Mouse (Mus musculus) adrenal gland, postnatal 4 days (tissue): ENCODE measurements around the gene Nusap1. TPM values are rescaled to one million over a fixed set of nuclear protein-coding genes. Genes with fewer than 3 reads are reported as not detected.
"Not testable (repeated sequence)": the region's sequence is repeated elsewhere in the genome, so short reads cannot be mapped to it uniquely, and the experiment has no call there.

Experiments used
- DNase-seq, 2 experiments: peaks; one replicate each; pipeline ENCODE4 v3.0.0; 2021 to 2022; ENCODE audit warnings: low spot score in 2 of 2, mixed read lengths in 2 of 2
- long read RNA-seq, 2 experiments: library from polyadenylated mRNA; stranded (forward); transcript quantifications; one replicate each; pipeline ENCODE4 v2.0.0; 2021
- total RNA-seq, 2 experiments: library from RNA; stranded (reverse); gene quantifications; 2 replicates each; pipeline ENCODE4 v1.2.3; 2021

Nusap1 gene
- 10 to 100 TPM; 20.1 to 21.8 TPM for total RNA-seq
- long read RNA-seq, experiment 1, transcript Nusap1-202 (11 exons, 2,960 nt): major isoform, 18 of 22 reads
- long read RNA-seq, experiment 1, partial matches to known transcripts: 1 of 22 reads
- long read RNA-seq, experiment 1, other reads (novel, unspliced or antisense): 2 of 22 reads
- long read RNA-seq, experiment 2, transcript Nusap1-202 (11 exons, 2,960 nt): major isoform, 49 of 61 reads
- long read RNA-seq, experiment 2, partial matches to known transcripts: 5 of 61 reads
- long read RNA-seq, experiment 2, other reads (novel, unspliced or antisense): 6 of 61 reads

GRCm38 (mm10) chr2:119618199-119618982, at the start of gene Nusap1, which contains the start of gene Oip5:
Nusap1 (plus strand) TSS chr2:119618298.
Oip5 (minus strand) TSS chr2:119618469.
- DNase-seq: peak; percentile 78 to 87

GRCm38 (mm10) chr2:119572471-119572870, 45.6 kb upstream of the Nusap1 start:
- no peak for DNase-seq

- no peak for DNase-seq
Observed at GRCm38 (mm10) chr2:119581571-119581970, 36.5 kb upstream of the Nusap1 start.

GRCm38 (mm10) chr2:119583439-119583838, 34.7 kb upstream of the Nusap1 start:
- no peak for DNase-seq

- DNase-seq: no peak
Observed at GRCm38 (mm10) chr2:119584282-119584681, 33.8 kb upstream of the Nusap1 start.

- peak; percentile 7 to 32 for DNase-seq
Observed at GRCm38 (mm10) chr2:119587383-119587782, 30.7 kb upstream of the Nusap1 start.

- no peak for DNase-seq
Observed at GRCm38 (mm10) chr2:119591247-119591646, 26.9 kb upstream of the Nusap1 start.

GRCm38 (mm10) chr2:119593765-119594112, 24.4 kb upstream of the Nusap1 start:
- no peak for DNase-seq

- DNase-seq: peak; percentile 89 to 94
Observed at GRCm38 (mm10) chr2:119594113-119594981, 23.8 kb upstream of the Nusap1 start.

GRCm38 (mm10) chr2:119595308-119595707, 22.8 kb upstream of the Nusap1 start:
- DNase-seq: no peak

- no peak for DNase-seq
Observed at GRCm38 (mm10) chr2:119596781-119597330, 21.2 kb upstream of the Nusap1 start.

- DNase-seq: no peak
Observed at GRCm38 (mm10) chr2:119601027-119601426, 17.1 kb upstream of the Nusap1 start.

GRCm38 (mm10) chr2:119601575-119601974, 16.5 kb upstream of the Nusap1 start:
- DNase-seq: not testable (repeated sequence)

- DNase-seq: no peak
Observed at GRCm38 (mm10) chr2:119602488-119602887, 15.6 kb upstream of the Nusap1 start.

GRCm38 (mm10) chr2:119603909-119604308, 14.2 kb upstream of the Nusap1 start:
- no peak for DNase-seq

GRCm38 (mm10) chr2:119605361-119605973, 12.6 kb upstream of the Nusap1 start:
- DNase-seq: no peak

GRCm38 (mm10) chr2:119607023-119607422, 11.1 kb upstream of the Nusap1 start:
- DNase-seq: no peak

- DNase-seq: no peak
Observed at GRCm38 (mm10) chr2:119617841-119618198, 278 bp upstream of the Nusap1 start.

GRCm38 (mm10) chr2:119619002-119619401, 904 bp downstream of the Nusap1 start:
- DNase-seq: not testable (repeated sequence)

GRCm38 (mm10) chr2:119621302-119621701, 3.2 kb downstream of the Nusap1 start:
- no peak for DNase-seq

GRCm38 (mm10) chr2:119636781-119637180, 18.7 kb downstream of the Nusap1 start:
- DNase-seq: no peak
